Mouse (Mus musculus): ENCODE measurements at regions not wholly inside any gene's neighbourhood (a gene's known extent, or its start where the extent isn't known, plus 50 kb on each side); places are given as distances from the start of the nearest gene placed in this dataset.

DNA sequence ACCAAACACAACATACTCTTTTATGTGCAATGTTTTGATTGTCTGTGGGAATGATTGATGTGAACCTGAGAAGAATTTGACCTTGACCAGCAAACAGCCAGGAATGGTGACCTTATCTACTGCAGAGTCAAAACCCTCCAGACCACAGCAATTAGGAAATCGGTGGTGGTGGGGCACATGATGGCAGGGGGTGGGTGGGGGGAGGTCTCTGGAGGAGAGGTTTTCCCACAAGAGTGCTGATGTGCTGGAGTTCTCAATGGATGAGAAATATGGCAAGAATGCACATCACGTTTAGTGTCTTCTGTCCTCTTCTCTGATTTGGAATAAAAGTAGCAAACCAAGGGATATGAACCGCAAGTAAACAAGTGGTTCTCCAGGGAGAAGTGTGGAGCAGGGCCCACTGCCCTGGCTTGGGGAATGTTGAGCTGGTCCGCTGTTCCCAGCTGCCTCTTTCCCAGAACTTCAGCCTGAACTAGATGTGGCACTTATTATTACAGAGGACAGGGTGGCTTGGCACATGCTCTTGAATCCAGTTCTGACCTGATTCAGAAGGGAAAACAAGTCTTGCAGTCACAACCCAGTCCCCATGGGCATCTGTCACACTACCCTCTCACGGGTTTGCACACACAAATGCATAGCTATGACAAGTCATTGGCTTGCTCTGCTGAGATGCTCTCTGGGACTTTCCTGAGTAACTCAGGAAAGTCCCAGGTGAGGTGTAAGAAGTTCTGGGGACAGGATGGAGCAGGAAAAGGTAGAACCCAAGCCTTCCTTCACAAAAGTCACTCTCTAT is 170.9 kb upstream of the Gmds start:
- no peaks in the 10 kb centered on the region for H3K36me3 ChIP-seq (ENCODE audit: control insufficient read depth, insufficient read depth, low read length)
- H3K27me3 ChIP-seq (ENCODE audit: control insufficient read depth, insufficient read depth, low read length), result no peaks in the 10 kb centered on the region
- H3K27ac ChIP-seq (ENCODE audit: insufficient read depth, low read depth, low read length), result no peak overlapping the region
- TF ChIP-seq POLR2A (IDR thresholded peaks at IDR 0.05; ENCODE audit: low read depth, low read length), result no peak
- no peak for TF ChIP-seq CTCF (IDR thresholded peaks at IDR 0.05; ENCODE audit: extremely low read depth, insufficient read length, insufficient replicate concordance, low read depth, low read length)
- no peak overlapping the region for H3K4me3 ChIP-seq (ENCODE audit: low read depth, low read length)
- H3K4me1 ChIP-seq (ENCODE audit: control insufficient read depth, insufficient read depth, insufficient read length, low read length), result no peaks in the 10 kb centered on the region
- WGBS, result 58% methylated on average over 5 of the region's 5 CpGs

GRCm38 (mm10) chr13:32508447-32508846 is 169.9 kb upstream of the Gmds start:
- H3K4me3 ChIP-seq (ENCODE audit: low read depth, low read length), result no peak overlapping the region
- TF ChIP-seq POLR2A (IDR thresholded peaks at IDR 0.05; ENCODE audit: low read depth, low read length) (no peak), CTCF (IDR thresholded peaks at IDR 0.05; ENCODE audit: extremely low read depth, insufficient read length, insufficient replicate concordance, low read depth, low read length) (no peak)

DNA sequence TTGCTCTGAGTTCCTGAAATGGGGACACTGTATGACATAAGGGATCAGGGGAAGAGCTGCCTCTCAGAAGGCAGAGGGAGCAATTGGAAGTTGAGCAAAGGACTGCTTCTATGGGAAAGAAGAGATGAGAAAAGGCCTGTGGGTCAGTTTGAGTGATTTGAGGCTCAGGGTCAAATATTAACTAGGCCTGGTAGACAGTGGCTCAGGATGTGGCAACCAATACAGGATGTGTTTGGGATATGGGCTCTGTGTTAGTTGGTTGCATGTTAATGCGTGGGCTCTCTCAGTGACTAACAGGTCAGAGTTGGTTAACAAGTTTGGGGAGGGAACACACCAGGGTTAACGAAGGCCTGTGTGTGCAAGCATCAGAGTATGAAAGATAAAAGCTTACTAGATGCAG is 169.3 kb upstream of the Gmds start:
- 68% methylated on average over 2 of the region's 2 CpGs for WGBS
- TF ChIP-seq CTCF (IDR thresholded peaks at IDR 0.05; ENCODE audit: extremely low read depth, insufficient read length, insufficient replicate concordance, low read depth, low read length) (no peak), POLR2A (IDR thresholded peaks at IDR 0.05; ENCODE audit: low read depth, low read length) (no peak)
- H3K36me3 ChIP-seq (ENCODE audit: control insufficient read depth, insufficient read depth, low read length), result no peaks in the 10 kb centered on the region
- H3K4me3 ChIP-seq (ENCODE audit: low read depth, low read length), result no peak overlapping the region
- no peaks in the 10 kb centered on the region for H3K4me1 ChIP-seq (ENCODE audit: control insufficient read depth, insufficient read depth, insufficient read length, low read length)
- H3K27me3 ChIP-seq (ENCODE audit: control insufficient read depth, insufficient read depth, low read length), result no peaks in the 10 kb centered on the region
- no peak overlapping the region for H3K27ac ChIP-seq (ENCODE audit: insufficient read depth, low read depth, low read length)

More at GRCm38 (mm10) chr13:32508447-32508846, 169.9 kb upstream of the Gmds start:
- Histone ChIP-seq H3K27me3 (ENCODE audit: control insufficient read depth, insufficient read depth, low read length) (no peaks in the 10 kb centered on the region), H3K36me3 (ENCODE audit: control insufficient read depth, insufficient read depth, low read length) (no peaks in the 10 kb centered on the region), H3K4me1 (ENCODE audit: control insufficient read depth, insufficient read depth, insufficient read length, low read length) (no peaks in the 10 kb centered on the region), H3K27ac (ENCODE audit: insufficient read depth, low read depth, low read length) (no peak overlapping the region)
- WGBS, result 81% methylated on average over 3 of the region's 3 CpGs

GRCm38 (mm10) chr13:32498205-32498790 is 159.8 kb upstream of the Gmds start:
- 45% methylated on average over 8 of the region's 8 CpGs for WGBS
- H3K27ac ChIP-seq (ENCODE audit: insufficient read depth, low read depth, low read length), result no peak overlapping the region
- no peaks in the 10 kb centered on the region for H3K36me3 ChIP-seq (ENCODE audit: control insufficient read depth, insufficient read depth, low read length)
- 0 out of 2 replicates have a peak, but pooled peaks cover 3% of the 10 kb centered on the region for H3K27me3 ChIP-seq (ENCODE audit: control insufficient read depth, insufficient read depth, low read length)
- H3K4me3 ChIP-seq (ENCODE audit: low read depth, low read length), result no peak overlapping the region
- no peaks in the 10 kb centered on the region for H3K4me1 ChIP-seq (ENCODE audit: control insufficient read depth, insufficient read depth, insufficient read length, low read length)
- no peak for TF ChIP-seq CTCF (IDR thresholded peaks at IDR 0.05; ENCODE audit: extremely low read depth, insufficient read length, insufficient replicate concordance, low read depth, low read length)
- no peak for TF ChIP-seq POLR2A (IDR thresholded peaks at IDR 0.05; ENCODE audit: low read depth, low read length)

DNA sequence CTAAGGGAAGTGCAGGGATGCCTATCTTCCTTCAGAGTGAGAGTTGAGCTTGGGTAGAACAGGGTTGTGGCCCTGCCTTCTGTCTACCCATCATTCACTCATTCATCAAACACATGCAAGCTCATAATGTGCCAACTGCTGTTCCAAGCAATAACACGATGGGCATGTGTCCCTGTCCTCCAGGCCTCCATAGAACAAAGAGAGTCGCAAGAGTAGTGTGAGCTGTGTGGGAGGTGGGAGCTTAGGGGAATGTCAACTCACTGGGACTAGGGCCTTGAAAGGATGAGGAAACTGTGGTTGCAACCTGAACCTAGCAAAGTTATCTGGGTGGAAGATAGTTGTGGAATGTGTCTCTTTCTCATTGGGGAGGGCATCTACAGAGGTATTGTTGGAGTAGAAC is 157.7 kb upstream of the Gmds start:
- WGBS, result 79% methylated on average over 2 of the region's 2 CpGs
- Histone ChIP-seq H3K4me3 (ENCODE audit: low read depth, low read length) (no peak overlapping the region), H3K27me3 (ENCODE audit: control insufficient read depth, insufficient read depth, low read length) (0 out of 2 replicates have a peak, but pooled peaks cover 3% of the 10 kb centered on the region), H3K4me1 (ENCODE audit: control insufficient read depth, insufficient read depth, insufficient read length, low read length) (no peaks in the 10 kb centered on the region), H3K36me3 (ENCODE audit: control insufficient read depth, insufficient read depth, low read length) (no peaks in the 10 kb centered on the region), H3K27ac (ENCODE audit: insufficient read depth, low read depth, low read length) (no peak overlapping the region)
- no peak for TF ChIP-seq CTCF (IDR thresholded peaks at IDR 0.05; ENCODE audit: extremely low read depth, insufficient read length, insufficient replicate concordance, low read depth, low read length)
- no peak for TF ChIP-seq POLR2A (IDR thresholded peaks at IDR 0.05; ENCODE audit: low read depth, low read length)

DNA sequence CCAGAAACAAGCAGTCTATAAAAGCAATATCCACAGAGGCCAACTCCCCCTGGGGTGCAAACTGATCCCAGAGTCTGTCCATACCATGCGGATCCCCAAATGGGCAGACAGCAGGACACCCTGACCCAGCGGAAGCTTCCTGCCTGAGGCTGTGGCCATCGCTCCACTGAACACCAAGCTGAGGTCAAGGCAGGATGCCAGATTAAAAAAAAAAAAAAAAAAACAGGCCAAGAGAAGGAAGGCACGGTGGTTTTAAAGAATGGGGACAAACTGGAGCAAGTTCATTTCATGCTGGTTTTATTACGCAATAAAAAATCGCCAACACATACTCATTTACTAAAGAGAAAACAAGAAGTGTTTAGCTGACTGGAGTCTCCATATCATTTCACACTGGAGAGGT is 156.5 kb upstream of the Gmds start:
- no peaks in the 10 kb centered on the region for H3K36me3 ChIP-seq (ENCODE audit: control insufficient read depth, insufficient read depth, low read length)
- TF ChIP-seq CTCF (IDR thresholded peaks at IDR 0.05; ENCODE audit: extremely low read depth, insufficient read length, insufficient replicate concordance, low read depth, low read length) (no peak), POLR2A (IDR thresholded peaks at IDR 0.05; ENCODE audit: low read depth, low read length) (no peak)
- WGBS, result 52% methylated on average over 6 of the region's 6 CpGs
- H3K4me3 ChIP-seq (ENCODE audit: low read depth, low read length), result no peak overlapping the region
- no peaks in the 10 kb centered on the region for H3K4me1 ChIP-seq (ENCODE audit: control insufficient read depth, insufficient read depth, insufficient read length, low read length)
- H3K27me3 ChIP-seq (ENCODE audit: control insufficient read depth, insufficient read depth, low read length), result 0 out of 2 replicates have a peak, but pooled peaks cover 3% of the 10 kb centered on the region
- no peak overlapping the region for H3K27ac ChIP-seq (ENCODE audit: insufficient read depth, low read depth, low read length)

GRCm38 (mm10) chr13:32493806-32494205 is 155.3 kb upstream of the Gmds start:
- Histone ChIP-seq H3K36me3 (ENCODE audit: control insufficient read depth, insufficient read depth, low read length) (no peaks in the 10 kb centered on the region), H3K27me3 (ENCODE audit: control insufficient read depth, insufficient read depth, low read length) (0 out of 2 replicates have a peak, but pooled peaks cover 3% of the 10 kb centered on the region), H3K4me3 (ENCODE audit: low read depth, low read length) (no peak overlapping the region), H3K4me1 (ENCODE audit: control insufficient read depth, insufficient read depth, insufficient read length, low read length) (no peaks in the 10 kb centered on the region), H3K27ac (ENCODE audit: insufficient read depth, low read depth, low read length) (no peak overlapping the region)
- WGBS, result 52% methylated on average over 7 of the region's 7 CpGs
- no peak for TF ChIP-seq POLR2A (IDR thresholded peaks at IDR 0.05; ENCODE audit: low read depth, low read length)
- TF ChIP-seq CTCF (IDR thresholded peaks at IDR 0.05; ENCODE audit: extremely low read depth, insufficient read length, insufficient replicate concordance, low read depth, low read length), result no peak
